Mouse (Mus musculus) G1E (cell line): ENCODE measurements around the gene Pkp4. TPM values are rescaled to one million over a fixed set of nuclear protein-coding genes. Genes with fewer than 3 reads are reported as not detected.

Source experiments
- ATAC-seq: 2 replicates; pipeline ENCODE4 v1.8.0; 2016; ENCODE audit warnings: mild to moderate bottlenecking; ENCODE audit not compliant: insufficient number of reproducible peaks, poor library complexity, low FRiP score, severe bottlenecking; ENCODE audit errors: extremely low read depth
- DNase-seq: peaks from one replicate; pipeline ENCODE4 v3.0.0; 2012; ENCODE audit warnings: low spot score
- H3K27me3 ChIP-seq: 2 replicates; pipeline ENCODE4 v1.6.1; 2012; ENCODE audit warnings: mild to moderate bottlenecking, low read length, inconsistent platforms; ENCODE audit not compliant: insufficient read depth
- H3K36me3 ChIP-seq: replicated peaks from 2 replicates; pipeline ENCODE3; 2012; ENCODE audit warnings: mild to moderate bottlenecking, inconsistent platforms
- H3K4me1 ChIP-seq: 2 replicates; pipeline ENCODE4 v1.6.1; 2012; ENCODE audit warnings: low read depth, low read length, inconsistent platforms, mixed read lengths; ENCODE audit not compliant: insufficient read depth
- H3K4me3 ChIP-seq: 2 replicates; pipeline ENCODE4 v1.5.1; 2012; ENCODE audit warnings: low read depth, mild to moderate bottlenecking, inconsistent platforms, low read length, moderate library complexity, mixed read lengths
- H3K9me3 ChIP-seq: replicated peaks from 2 replicates; pipeline ENCODE4 v1.6.1; 2012; ENCODE audit warnings: inconsistent platforms
- CTCF ChIP-seq: IDR thresholded peaks from 2 replicates; pipeline ENCODE4 v1.5.1; 2012; ENCODE audit warnings: low read depth, low read length, inconsistent platforms, mixed read lengths
- GATA1 ChIP-seq: IDR thresholded peaks from 2 replicates; pipeline ENCODE4 v1.6.1; 2012; ENCODE audit warnings: borderline replicate concordance, low read length, inconsistent platforms, mixed read lengths
- GATA2 ChIP-seq: IDR thresholded peaks from 2 replicates; pipeline ENCODE4 v1.6.1; 2012; ENCODE audit warnings: low read depth, low read length, inconsistent platforms, borderline replicate concordance
- POLR2AphosphoS5 ChIP-seq: IDR thresholded peaks from 2 replicates; pipeline ENCODE4 v1.6.1; 2012; ENCODE audit warnings: low read depth, low read length, inconsistent platforms; ENCODE audit not compliant: insufficient replicate concordance
- TAL1 ChIP-seq: conservative IDR thresholded peaks from 2 replicates; pipeline ENCODE4 v1.6.1; 2012; ENCODE audit warnings: low read depth, low read length, inconsistent platforms, mixed read lengths
- polyA plus RNA-seq: library from polyadenylated mRNA; stranded (reverse); fragments of >175 nt; gene quantifications from 2 replicates; pipeline ENCODE4 v1.2.3, GENCODE M21; 2012
- total RNA-seq, 2 experiments: library from RNA; stranded (forward) in 1 of 2; stranded (reverse) in 1 of 2; fragments of 200-1000 nt in 1 of 2; fragments of >200 nt in 1 of 2; fragmentation: Nextera tagmentation in 1 of 2; gene quantifications; 2 replicates each; pipeline ENCODE4 v1.2.3; 2014 to 2017

The Pkp4 gene
- total and polyA plus RNA-seq, 3 experiments: 29.1 to 61.0 (median 58.7) TPM

- Histone ChIP-seq H3K4me1 (no peaks in the 10 kb centered on the region), H3K4me3 (no peak overlapping the region), H3K36me3 (peaks cover 59% of the 10 kb centered on the region), H3K9me3 (peaks cover 2% of the 10 kb centered on the region; the same call in 1 of the 2 replicates), H3K27me3 (no peaks in the 10 kb centered on the region)
- no peak for TF ChIP-seq GATA1
- no peak for TF ChIP-seq TAL1
- TF ChIP-seq GATA2: no peak
- no peak for TF ChIP-seq POLR2AphosphoS5
- TF ChIP-seq CTCF: no peak
- ATAC-seq (no peak), DNase-seq (no peak)
Measured at GRCm38 (mm10) chr2:59233294-59233923, 72.8 kb downstream of the Pkp4 start.

- DNase-seq (no peak), ATAC-seq (no peak)
- Histone ChIP-seq H3K36me3 (peaks cover 60% of the 10 kb centered on the region), H3K4me3 (no peak overlapping the region), H3K4me1 (no peaks in the 10 kb centered on the region), H3K27me3 (no peaks in the 10 kb centered on the region), H3K9me3 (peaks cover 5% of the 10 kb centered on the region)
- TF ChIP-seq GATA2 (no peak), CTCF (no peak), POLR2AphosphoS5 (no peak), GATA1 (no peak), TAL1 (no peak)
Measured at GRCm38 (mm10) chr2:59233936-59234335, 73.3 kb downstream of the Pkp4 start.

GRCm38 (mm10) chr2:59234537-59234936, 73.9 kb downstream of the Pkp4 start:
- H3K9me3 ChIP-seq: peaks cover 5% of the 10 kb centered on the region
- H3K36me3 ChIP-seq: peaks cover 58% of the 10 kb centered on the region
- H3K27me3 ChIP-seq: no peaks in the 10 kb centered on the region
- DNase-seq (no peak), ATAC-seq (no peak)
- no peak overlapping the region for H3K4me3 ChIP-seq
- H3K4me1 ChIP-seq: no peaks in the 10 kb centered on the region
- TF ChIP-seq GATA1: no peak
- TF ChIP-seq POLR2AphosphoS5: no peak
- no peak for TF ChIP-seq CTCF

- Histone ChIP-seq H3K9me3 (peaks cover 5% of the 10 kb centered on the region), H3K4me3 (no peak overlapping the region), H3K36me3 (peaks cover 57% of the 10 kb centered on the region), H3K4me1 (peaks cover 3% of the 10 kb centered on the region; the same call in 1 of the 2 replicates), H3K27me3 (no peaks in the 10 kb centered on the region)
- ATAC-seq: no peak
- DNase-seq: no peak
- TF ChIP-seq POLR2AphosphoS5 (no peak), GATA1 (no peak), GATA2 (no peak), TAL1 (no peak), CTCF (no peak)
Measured at GRCm38 (mm10) chr2:59239841-59240395, 79.3 kb downstream of the Pkp4 start.

GRCm38 (mm10) chr2:59242117-59242516, 81.5 kb downstream of the Pkp4 start:
- ATAC-seq (no peak), DNase-seq (no peak)
- Histone ChIP-seq H3K9me3 (peaks cover 5% of the 10 kb centered on the region), H3K27me3 (no peaks in the 10 kb centered on the region), H3K4me1 (peaks cover 3% of the 10 kb centered on the region; the same call in 1 of the 2 replicates), H3K36me3 (peaks cover 64% of the 10 kb centered on the region), H3K4me3 (no peak overlapping the region)
- TF ChIP-seq GATA2 (no peak), CTCF (no peak), POLR2AphosphoS5 (no peak), TAL1 (no peak), GATA1 (no peak)

GRCm38 (mm10) chr2:59244273-59245097, 83.8 kb downstream of the Pkp4 start:
- Histone ChIP-seq H3K4me1 (peaks cover 3% of the 10 kb centered on the region; the same call in 1 of the 2 replicates), H3K36me3 (peaks cover 47% of the 10 kb centered on the region), H3K27me3 (no peaks in the 10 kb centered on the region), H3K9me3 (no peaks in the 10 kb centered on the region), H3K4me3 (no peak overlapping the region)
- DNase-seq (no peak), ATAC-seq (no peak)
- TF ChIP-seq CTCF: no peak
- TF ChIP-seq GATA1: no peak

- ATAC-seq: no peak
- no peak for DNase-seq
- no peaks in the 10 kb centered on the region for H3K27me3 ChIP-seq
- TF ChIP-seq GATA2: no peak
- no peak for TF ChIP-seq TAL1
- no peak for TF ChIP-seq POLR2AphosphoS5
- TF ChIP-seq CTCF: no peak
- no peak for TF ChIP-seq GATA1
- no peak overlapping the region for H3K4me3 ChIP-seq
- peaks cover 3% of the 10 kb centered on the region; the same call in 1 of the 2 replicates for H3K4me1 ChIP-seq
- H3K36me3 ChIP-seq: peaks cover 42% of the 10 kb centered on the region
- H3K9me3 ChIP-seq: no peaks in the 10 kb centered on the region
Measured at GRCm38 (mm10) chr2:59245098-59245388, 84.4 kb downstream of the Pkp4 start.
